Mouse (Mus musculus) lung, postnatal 0 days (tissue): ENCODE measurements around the gene Ino80d.

Source experiments
- CTCF ChIP-seq: IDR thresholded peaks from 2 replicates; pipeline ENCODE4 v1.5.1; 2016; ENCODE audit warnings: antibody characterized with exemption, mild to moderate bottlenecking
- EP300 ChIP-seq: IDR thresholded peaks from 2 replicates; pipeline ENCODE4 v1.6.1; 2016; ENCODE audit warnings: antibody characterized with exemption, mild to moderate bottlenecking, control low read depth

DNA sequence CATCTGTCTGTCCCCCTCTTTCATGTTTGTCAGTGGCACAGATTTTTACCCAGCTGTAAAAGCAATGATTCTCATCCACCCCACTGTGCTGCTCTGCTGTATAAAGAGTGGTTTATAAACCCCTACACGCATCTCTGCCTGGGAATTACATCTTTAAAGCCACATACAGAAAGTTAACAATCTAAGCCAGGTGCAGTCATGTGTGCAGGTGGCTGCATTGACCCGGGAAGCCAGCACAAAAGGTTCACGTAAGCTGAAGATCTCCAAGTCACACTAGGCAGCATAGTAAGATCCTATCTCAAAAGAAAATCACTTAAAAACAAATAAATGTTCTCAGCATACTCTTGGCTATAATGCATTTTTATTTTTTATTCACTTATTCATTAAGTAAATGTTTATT is 14.8 kb upstream of the Ino80d start:
- TF ChIP-seq CTCF (no peak), EP300 (no peak)
